Mouse (Mus musculus) heart, embryonic 16.5 days (tissue): ENCODE results near the gene Smc3. TPM values are rescaled to one million over a fixed set of nuclear protein-coding genes. Genes with fewer than 3 reads are reported as not detected.
"Not testable (repeated sequence)": the region's sequence is repeated elsewhere in the genome, so short reads cannot be mapped to it uniquely, and the experiment has no call there.

Experiments used
- ATAC-seq: fragments of 200-750 bp; cut with Nextera tagmentation; replicated peaks from 2 replicates; pipeline ENCODE4 v1.8.0; 2017; ENCODE audit warnings: moderate number of reproducible peaks; ENCODE audit not compliant: insufficient read depth, low FRiP score; ENCODE audit errors: extremely low read depth
- H3K27ac ChIP-seq: fragments of 300-500 bp; sonication (generic); 2 replicates; pipeline ENCODE4 v1.5.1; 2014; ENCODE audit warnings: mild to moderate bottlenecking, low read length, control low read depth, moderate library complexity
- H3K27me3 ChIP-seq: fragments of 300-500 bp; sonication (generic); 2 replicates; pipeline ENCODE4 v1.6.1; 2014; ENCODE audit warnings: low read length, mixed read lengths; ENCODE audit not compliant: control insufficient read depth, insufficient read depth
- H3K36me3 ChIP-seq: fragments of 300-500 bp; sonication (generic); 2 replicates; pipeline ENCODE4 v1.6.1; 2014; ENCODE audit not compliant: control insufficient read depth, insufficient read depth
- H3K4me1 ChIP-seq: fragments of 300-500 bp; sonication (generic); 2 replicates; pipeline ENCODE4 v1.6.1; 2014; ENCODE audit warnings: low read length, mixed read lengths; ENCODE audit not compliant: control insufficient read depth, insufficient read depth
- H3K4me2 ChIP-seq: fragments of 300-500 bp; sonication (generic); 2 replicates; pipeline ENCODE4 v1.6.1; 2014; ENCODE audit warnings: low read depth, mild to moderate bottlenecking, control low read depth, low read length
- H3K4me3 ChIP-seq: fragments of 300-500 bp; sonication (generic); 2 replicates; pipeline ENCODE4 v1.5.1; 2014; ENCODE audit warnings: mild to moderate bottlenecking, control low read depth, low read length
- H3K9ac ChIP-seq: fragments of 300-500 bp; sonication (generic); 2 replicates; pipeline ENCODE4 v1.6.1; 2014; ENCODE audit warnings: low read length, control low read depth
- H3K9me3 ChIP-seq: fragments of 300-500 bp; sonication (generic); replicated peaks from 2 replicates; pipeline ENCODE4 v1.6.1; 2016; ENCODE audit warnings: low read length; ENCODE audit not compliant: control insufficient read depth
- WGBS: fragments of 180-500 bp; shearing (Covaris S2); extraction: QIAGEN DNeasy Blood & Tissue Kit; methylation state at CpG from one replicate; pipeline ENCODE4 v1.1.7; 2014; 5-methylcytosine and 5-hydroxymethylcytosine counted together
- polyA plus RNA-seq: library from polyadenylated mRNA; unstranded; fragments of >200 nt; fragmentation: Nextera tagmentation; extraction: Ambion mirVana; gene quantifications from 2 replicates; pipeline ENCODE4 v1.2.1, GENCODE M21; 2015

The Smc3 gene
- polyA plus RNA-seq, 1 experiment from 2014 or later: 42.5 TPM

- Histone ChIP-seq H3K27ac (peak overlapping the region; percentile 58), H3K9me3 (0 out of 2 replicates have a peak, but pooled peaks cover 2% of the 10 kb centered on the region), H3K4me3 (no peak overlapping the region), H3K4me2 (no peak overlapping the region), H3K9ac (no peak overlapping the region), H3K4me1 (peaks cover 21% of the 10 kb centered on the region), H3K27me3 (no peaks in the 10 kb centered on the region), H3K36me3 (peaks cover 26% of the 10 kb centered on the region)
- WGBS: 21% methylated on average over 5 of the region's 5 CpGs
- ATAC-seq: no peak
Observed at GRCm38 (mm10) chr19:53648056-53648455, 47.9 kb downstream of the Smc3 start.

- no peaks in the 10 kb centered on the region for H3K27me3 ChIP-seq
- peak overlapping the region; percentile 56 for H3K27ac ChIP-seq
- H3K4me2 ChIP-seq: no peak overlapping the region; the same call in 1 of the 2 replicates
- H3K4me1 ChIP-seq: peaks cover 25% of the 10 kb centered on the region
- 0 out of 2 replicates have a peak, but pooled peaks cover 2% of the 10 kb centered on the region for H3K9me3 ChIP-seq
- H3K9ac ChIP-seq: peak overlapping the region; percentile 51
- 34% methylated on average over 10 of the region's 10 CpGs for WGBS
- peak; percentile 35 for ATAC-seq
- peaks cover 22% of the 10 kb centered on the region for H3K36me3 ChIP-seq
- H3K4me3 ChIP-seq: no peak overlapping the region
Observed at GRCm38 (mm10) chr19:53648802-53649236, 48.6 kb downstream of the Smc3 start.

GRCm38 (mm10) chr19:53649361-53649760 is 49.2 kb downstream of the Smc3 start:
- 0 out of 2 replicates have a peak, but pooled peaks cover 2% of the 10 kb centered on the region for H3K9me3 ChIP-seq
- no peak overlapping the region for H3K4me2 ChIP-seq
- peak; percentile 33; the same call in 1 of the 2 replicates for ATAC-seq
- H3K27ac ChIP-seq: peak overlapping the region; percentile 56
- H3K27me3 ChIP-seq: no peaks in the 10 kb centered on the region
- WGBS: 69% methylated on average over 6 of the region's 6 CpGs
- H3K4me3 ChIP-seq: no peak overlapping the region
- peaks cover 30% of the 10 kb centered on the region for H3K4me1 ChIP-seq
- peak overlapping the region; percentile 51; the same call in 1 of the 2 replicates for H3K9ac ChIP-seq
- peaks cover 18% of the 10 kb centered on the region for H3K36me3 ChIP-seq

- 47% methylated on average over 5 of the region's 5 CpGs for WGBS
- no peaks in the 10 kb centered on the region for H3K27me3 ChIP-seq
- no peak for ATAC-seq
- H3K36me3 ChIP-seq: peaks cover 16% of the 10 kb centered on the region
- H3K9me3 ChIP-seq: 0 out of 2 replicates have a peak, but pooled peaks cover 2% of the 10 kb centered on the region
- peaks cover 34% of the 10 kb centered on the region for H3K4me1 ChIP-seq
- no peak overlapping the region for H3K9ac ChIP-seq
- no peak overlapping the region for H3K4me3 ChIP-seq
- peak overlapping the region; percentile 56 for H3K27ac ChIP-seq
- H3K4me2 ChIP-seq: no peak overlapping the region
Observed at GRCm38 (mm10) chr19:53649802-53650201, 49.6 kb downstream of the Smc3 start.

- Histone ChIP-seq H3K36me3 (peaks cover 8% of the 10 kb centered on the region), H3K4me2 (no peak overlapping the region), H3K27me3 (no peaks in the 10 kb centered on the region), H3K9ac (no peak overlapping the region), H3K4me3 (no peak overlapping the region), H3K4me1 (peaks cover 38% of the 10 kb centered on the region), H3K9me3 (0 out of 2 replicates have a peak, but pooled peaks cover 2% of the 10 kb centered on the region), H3K27ac (no peak overlapping the region)
- no peak for ATAC-seq
- 78% methylated on average over 7 of the region's 7 CpGs for WGBS
Observed at GRCm38 (mm10) chr19:53650921-53651320, 50.7 kb downstream of the Smc3 start.

- Histone ChIP-seq H3K9me3 (0 out of 2 replicates have a peak, but pooled peaks cover 2% of the 10 kb centered on the region), H3K4me2 (no peak overlapping the region), H3K36me3 (no peaks in the 10 kb centered on the region), H3K9ac (no peak overlapping the region), H3K27me3 (no peaks in the 10 kb centered on the region), H3K4me1 (peaks cover 38% of the 10 kb centered on the region), H3K4me3 (no peak overlapping the region), H3K27ac (no peak overlapping the region)
- WGBS: 69% methylated on average over 9 of the region's 9 CpGs
- ATAC-seq: no peak
Observed at GRCm38 (mm10) chr19:53652267-53652666, 52.1 kb downstream of the Smc3 start.

GRCm38 (mm10) chr19:53653624-53654467 is 53.6 kb downstream of the Smc3 start:
- peak overlapping the region; percentile 95 for H3K27ac ChIP-seq
- WGBS: 40% methylated on average over 20 of the region's 20 CpGs
- H3K36me3 ChIP-seq: no peaks in the 10 kb centered on the region
- peak; percentile 81 for ATAC-seq
- peaks cover 31% of the 10 kb centered on the region for H3K4me1 ChIP-seq
- 0 out of 2 replicates have a peak, but pooled peaks cover 2% of the 10 kb centered on the region for H3K9me3 ChIP-seq
- peak overlapping the region; percentile 57 for H3K4me2 ChIP-seq
- peak overlapping the region; percentile 68 for H3K9ac ChIP-seq
- no peaks in the 10 kb centered on the region for H3K27me3 ChIP-seq
- H3K4me3 ChIP-seq: peak overlapping the region; percentile 15; the same call in 1 of the 2 replicates

GRCm38 (mm10) chr19:53656443-53656842 is 56.2 kb downstream of the Smc3 start:
- 86% methylated on average over 11 of the region's 11 CpGs for WGBS
- not testable (repeated sequence) for H3K36me3 ChIP-seq, H3K4me2 ChIP-seq, ATAC-seq, H3K9me3 ChIP-seq, H3K27ac ChIP-seq, H3K9ac ChIP-seq, H3K4me3 ChIP-seq, H3K27me3 ChIP-seq
- peaks cover 27% of the 10 kb centered on the region for H3K4me1 ChIP-seq

- Histone ChIP-seq H3K4me2 (no peak overlapping the region), H3K4me3 (no peak overlapping the region), H3K27me3 (no peaks in the 10 kb centered on the region), H3K4me1 (peaks cover 27% of the 10 kb centered on the region), H3K9ac (no peak overlapping the region), H3K27ac (no peak overlapping the region), H3K36me3 (no peaks in the 10 kb centered on the region), H3K9me3 (no peaks in the 10 kb centered on the region)
- 65% methylated on average over 5 of the region's 5 CpGs for WGBS
- ATAC-seq: no peak
Observed at GRCm38 (mm10) chr19:53657437-53657836, 57.2 kb downstream of the Smc3 start.
